ENCODE assay signal across 8 mouse cellular contexts in genomic region chr1:93754573-93755290, GRCm38 (mm10). TPM values are rescaled to one million over a fixed set of nuclear protein-coding genes. Genes with fewer than 3 reads are reported as not detected.
A peak's percentile ranks its signal among the peaks of the same experiment; 100 is the strongest.
DNase-seq lines count a peak whose midpoint lies in the region; ATAC-seq and TF ChIP-seq lines count a peak whose summit lies in the region.

TSS of gene Thap4 (minus strand) at chr1:93754864.

- no peaks in the 10 kb centered on the region for H3K9me3 ChIP-seq in hindbrain, embryonic 13.5 days

- ATAC-seq in Patski = peak; percentile 82
- peak; percentile 94 for ATAC-seq in hindbrain, embryonic 13.5 days (ENCODE audit: low FRiP score)

- peak within 1 kb of the TSS; percentile 92 for H3K9ac ChIP-seq in hindbrain, embryonic 13.5 days

- CTCF ChIA-PET in Patski (lab: Charles Lee) = no interaction called here

- H3K4me1 ChIP-seq in hindbrain, embryonic 13.5 days (replicated peaks) = peaks cover 43% of the 10 kb centered on the region

- no peak for TF ChIP-seq CTCF in Patski (IDR thresholded peaks at IDR 0.05)

- H3K36me3 ChIP-seq in hindbrain, embryonic 13.5 days = peaks cover 11% of the 10 kb centered on the region

- WGBS in hindbrain, embryonic 13.5 days = under 1% methylated on average over 109 of the region's 121 CpGs

- H3K27ac ChIP-seq in hindbrain, embryonic 13.5 days = peak within 1 kb of the TSS; percentile 89

- H3K4me3 ChIP-seq in hindbrain, embryonic 13.5 days = peak within 1 kb of the TSS; percentile 99

- in situ Hi-C loops in Patski (cut with MboI; ENCODE audit: low pct_unique_long_range_greater_than_20kb) = no loop called here

- no peaks in the 10 kb centered on the region for H3K27me3 ChIP-seq in Patski
- no peaks in the 10 kb centered on the region for H3K27me3 ChIP-seq in hindbrain, embryonic 13.5 days

- peak; percentile 56 for DNase-seq in Patski (ENCODE audit: low read depth, low spot score)
- DNase-seq in cerebellum, postnatal 25 days = peak; percentile 96 to 98
- DNase-seq in frontal cortex, postnatal 25 days (ENCODE audit: low spot score in 2 of 2) = peak; percentile 81 to 87
- DNase-seq in layer of hippocampus, postnatal 25 days (ENCODE audit: extremely low spot score in 1 of 2, low spot score in 1 of 2) = peak; percentile 76 to 89
- peak; percentile 92 for DNase-seq in lung, postnatal 14 days
- peak; percentile 96 for DNase-seq in ovary, postnatal 36 days (ENCODE audit: low spot score)
- peak; percentile 92 for DNase-seq in thymus, postnatal 14 days

- peak within 1 kb of the TSS; percentile 88 for H3K4me2 ChIP-seq in hindbrain, embryonic 13.5 days

- POLR2A ChIA-PET in Patski (lab: Charles Lee) = interaction anchor here (1.0 kb wide), 1 partner anchor 47 kb away, joined by 4 read pairs; the partner anchor contains the start of gene Dtymk

RNA-seq across cellular contexts. Expression of gene Thap4, which starts in this region (rescaled TPM):
- 86.0 TPM for polyA plus RNA-seq in Patski (2021)
- polyA plus RNA-seq in hindbrain, embryonic 13.5 days (2015; fragmentation: Nextera tagmentation; extraction: Ambion mirVana) = 41.3 and 43.4 TPM in 2 replicates
- 10 to 100 TPM; 31.8 to 34.5 TPM for total RNA-seq in layer of hippocampus, postnatal 25 days (2021)

Comparison
In these comparisons a context has a peak if more than half of its experiments do, and no peak if none do; other contexts are left out.
1. Peak in every context shown above with its lines: DNase-seq, ATAC-seq, H3K4me3 ChIP-seq and H3K27ac ChIP-seq.